Mouse (Mus musculus) midbrain, postnatal 0 days (tissue): ENCODE results near the gene Morc3. TPM values are rescaled to one million over a fixed set of nuclear protein-coding genes. Genes with fewer than 3 reads are reported as not detected.

Source experiments
- ATAC-seq: fragments of 200-750 bp; cut with Nextera tagmentation; 2 replicates; pipeline ENCODE4 v1.8.0; 2017; ENCODE audit warnings: moderate number of reproducible peaks, mild to moderate bottlenecking, moderate TSS enrichment, moderate library complexity; ENCODE audit not compliant: low FRiP score
- DNase-seq: peaks from one replicate; pipeline ENCODE4 v3.0.0-alpha.2; 2015; ENCODE audit warnings: low spot score
- H3K27ac ChIP-seq: fragments of 300-500 bp; sonication (generic); 2 replicates; pipeline ENCODE4 v1.5.1; 2014; ENCODE audit warnings: low read depth, mild to moderate bottlenecking, low read length, mixed read lengths
- H3K27me3 ChIP-seq: fragments of 300-500 bp; sonication (generic); 2 replicates; pipeline ENCODE4 v1.6.1; 2014; ENCODE audit warnings: low read length, control low read depth, mixed read lengths; ENCODE audit not compliant: insufficient read depth
- H3K36me3 ChIP-seq: fragments of 300-500 bp; sonication (generic); 2 replicates; pipeline ENCODE4 v1.6.1; 2014; ENCODE audit warnings: low read length, control low read depth, mixed read lengths; ENCODE audit not compliant: insufficient read depth
- H3K4me1 ChIP-seq: fragments of 300-500 bp; sonication (generic); 2 replicates; pipeline ENCODE4 v1.6.1; 2014; ENCODE audit warnings: mild to moderate bottlenecking, control low read depth, antibody characterized with exemption, low read length, mixed read lengths; ENCODE audit not compliant: insufficient read depth
- H3K4me2 ChIP-seq: fragments of 300-500 bp; sonication (generic); 2 replicates; pipeline ENCODE4 v1.6.1; 2014; ENCODE audit warnings: low read depth, mild to moderate bottlenecking, low read length, mixed read lengths; ENCODE audit not compliant: poor library complexity, severe bottlenecking
- H3K4me3 ChIP-seq: fragments of 300-500 bp; sonication (generic); 2 replicates; pipeline ENCODE4 v1.5.1; 2014; ENCODE audit warnings: low read depth, mild to moderate bottlenecking, low read length, moderate library complexity
- H3K9ac ChIP-seq: fragments of 300-500 bp; sonication (generic); replicated peaks from 2 replicates; pipeline ENCODE4 v1.6.1; 2014; ENCODE audit warnings: mild to moderate bottlenecking, low read length, moderate library complexity, mixed read lengths; ENCODE audit not compliant: poor library complexity, severe bottlenecking
- H3K9me3 ChIP-seq: fragments of 300-500 bp; sonication (generic); 2 replicates; pipeline ENCODE4 v1.6.1; 2016; ENCODE audit warnings: low read length, control low read depth
- CTCF ChIP-seq: IDR thresholded peaks from 2 replicates; pipeline ENCODE4 v1.5.1; 2016; ENCODE audit warnings: antibody characterized with exemption, mild to moderate bottlenecking
- WGBS: fragments of 180-500 bp; shearing (Covaris S2); extraction: QIAGEN DNeasy Blood & Tissue Kit; methylation state at CpG from one replicate; pipeline ENCODE4 v1.1.7; 2014; 5-methylcytosine and 5-hydroxymethylcytosine counted together
- polyA plus RNA-seq: library from polyadenylated mRNA; unstranded; fragments of >200 nt; fragmentation: Nextera tagmentation; extraction: Ambion mirVana; gene quantifications from 2 replicates; pipeline ENCODE4 v1.2.1, GENCODE M21; 2015
- total RNA-seq: library from RNA; depleted of rRNA; stranded (reverse); fragments of >200 nt; gene quantifications from 2 replicates; pipeline ENCODE4 v1.2.3, GENCODE M21; 2014

Gene Morc3
- total and polyA plus RNA-seq, 2 experiments from 2014 or later, result 24.4 to 31.8 TPM

DNA sequence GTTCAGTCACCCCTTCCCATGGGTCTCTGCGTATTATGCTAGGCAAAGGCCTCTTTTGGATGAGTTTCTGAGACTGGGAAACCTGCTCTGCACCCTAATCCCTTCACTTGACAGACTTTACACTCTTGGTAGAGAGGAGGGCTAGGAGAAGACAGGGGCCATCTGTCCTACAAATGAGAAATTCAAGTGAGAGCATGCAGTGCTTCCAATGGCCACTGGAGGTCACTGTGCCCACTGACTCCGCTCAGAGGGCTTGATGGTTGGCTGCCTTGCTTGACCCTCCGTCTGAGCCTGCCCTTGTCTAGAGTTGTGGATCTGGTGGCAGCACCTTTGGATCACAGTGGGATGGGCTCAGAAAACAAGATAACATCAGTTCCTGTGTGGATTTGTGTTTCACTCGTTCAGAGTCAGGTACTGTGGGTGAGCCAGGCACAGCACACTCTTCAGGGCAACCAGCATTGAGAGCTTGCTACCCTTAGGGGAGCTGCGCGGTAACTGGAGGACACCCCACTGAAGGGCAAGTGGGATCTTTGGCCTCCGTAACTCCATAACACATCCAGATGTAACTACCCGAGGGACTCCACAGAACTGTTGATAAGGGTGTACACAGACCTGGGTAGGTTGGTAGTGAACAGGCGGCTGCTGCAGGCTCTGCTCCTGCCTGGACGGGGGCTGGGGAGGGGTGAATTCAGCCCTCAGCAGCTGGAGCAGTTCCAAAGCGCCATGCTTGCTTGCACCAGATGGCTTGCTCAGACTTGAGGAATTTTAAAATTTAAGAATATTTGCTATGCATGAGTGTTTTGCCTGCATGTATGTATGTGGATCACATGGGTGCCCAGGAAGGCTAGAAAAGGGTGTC lies 74.5 kb downstream of the Morc3 start:
- ATAC-seq (no peak), DNase-seq (peak; percentile 72)
- Histone ChIP-seq H3K4me2 (no peak overlapping the region), H3K4me3 (no peak overlapping the region), H3K27me3 (no peaks in the 10 kb centered on the region), H3K9ac (no peak overlapping the region), H3K4me1 (no peaks in the 10 kb centered on the region), H3K9me3 (no peaks in the 10 kb centered on the region), H3K36me3 (no peaks in the 10 kb centered on the region), H3K27ac (no peak overlapping the region)
- 70% methylated on average over 11 of the region's 11 CpGs for WGBS
- TF ChIP-seq CTCF, result peak; percentile 93

DNA sequence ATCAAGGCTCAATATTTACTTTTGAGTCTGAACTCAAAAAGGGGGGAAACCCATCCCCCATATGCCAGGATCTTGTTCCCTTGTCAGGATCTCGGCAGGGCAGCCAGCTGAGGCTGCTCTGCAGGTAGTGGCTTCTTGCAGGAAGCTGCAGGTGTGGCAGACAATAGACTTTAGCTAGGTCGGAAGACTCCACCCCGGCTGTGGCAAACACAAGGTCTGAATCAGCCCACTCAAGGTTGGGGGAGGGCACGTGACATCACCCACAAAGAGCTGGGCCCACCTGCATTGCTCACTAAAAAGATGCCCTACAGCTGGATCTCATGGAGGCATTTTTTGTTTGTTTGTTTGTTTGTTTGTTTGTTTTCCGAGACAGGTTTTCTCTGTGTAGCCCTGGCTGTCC lies 75.8 kb downstream of the Morc3 start:
- H3K4me1 ChIP-seq, result no peaks in the 10 kb centered on the region
- DNase-seq (no peak), ATAC-seq (no peak)
- no peaks in the 10 kb centered on the region for H3K36me3 ChIP-seq
- WGBS, result 84% methylated on average over 5 of the region's 5 CpGs
- TF ChIP-seq CTCF, result no peak
- H3K27me3 ChIP-seq, result no peaks in the 10 kb centered on the region
- no peak overlapping the region for H3K27ac ChIP-seq
- H3K4me3 ChIP-seq, result no peak overlapping the region
- no peak overlapping the region for H3K4me2 ChIP-seq
- no peak overlapping the region for H3K9ac ChIP-seq
- H3K9me3 ChIP-seq, result no peaks in the 10 kb centered on the region

DNA sequence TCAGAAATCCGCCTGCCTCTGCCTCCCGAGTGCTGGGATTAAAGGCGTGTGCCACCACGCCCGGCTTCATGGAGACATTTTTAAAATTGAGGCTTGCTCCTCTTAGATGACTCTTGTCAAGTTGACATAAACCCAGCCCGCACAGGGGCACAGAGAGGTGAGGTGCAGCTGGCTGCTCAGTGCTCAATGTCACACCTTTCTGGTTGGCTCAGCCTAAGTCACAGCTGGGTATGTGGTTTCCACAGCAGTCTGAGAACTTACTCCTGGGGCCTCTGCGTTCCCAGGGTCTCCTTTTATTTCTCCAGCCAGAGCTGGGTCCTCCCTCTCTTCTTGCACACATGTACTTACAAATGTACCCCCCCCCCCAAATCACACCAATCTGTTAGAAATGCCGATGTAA lies 76.3 kb downstream of the Morc3 start:
- no peaks in the 10 kb centered on the region for H3K9me3 ChIP-seq
- H3K27me3 ChIP-seq, result no peaks in the 10 kb centered on the region
- 94% methylated on average over 8 of the region's 8 CpGs for WGBS

DNA sequence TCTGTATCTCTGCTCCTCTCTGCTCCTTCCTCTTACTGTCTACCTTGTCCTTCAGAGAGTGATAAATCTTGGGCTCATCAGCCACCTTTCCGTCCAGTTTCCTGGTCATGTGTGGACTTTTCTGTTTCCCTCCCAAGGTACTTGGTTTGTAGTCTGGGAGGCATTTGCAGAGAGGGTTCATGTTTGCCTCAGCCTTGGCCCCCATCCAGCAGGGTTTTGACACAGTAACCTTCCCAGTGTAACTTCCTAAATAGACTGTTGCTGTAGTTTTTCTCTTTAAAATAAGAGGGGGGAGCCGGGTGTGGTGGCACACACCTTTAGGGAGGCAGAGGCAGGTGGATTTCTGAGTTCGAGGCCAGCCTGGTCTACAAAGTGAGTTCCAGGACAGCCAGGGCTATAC lies 78.0 kb downstream of the Morc3 start:
- TF ChIP-seq CTCF, result no peak

More for the DNA sequence above, 76.3 kb downstream of the Morc3 start:
- H3K4me2 ChIP-seq, result no peak overlapping the region
- no peaks in the 10 kb centered on the region for H3K4me1 ChIP-seq
- no peak overlapping the region for H3K9ac ChIP-seq
- DNase-seq, result no peak
- H3K4me3 ChIP-seq, result no peak overlapping the region
- H3K36me3 ChIP-seq, result no peaks in the 10 kb centered on the region
- no peak for ATAC-seq
- no peak for TF ChIP-seq CTCF
- no peak overlapping the region for H3K27ac ChIP-seq

DNA sequence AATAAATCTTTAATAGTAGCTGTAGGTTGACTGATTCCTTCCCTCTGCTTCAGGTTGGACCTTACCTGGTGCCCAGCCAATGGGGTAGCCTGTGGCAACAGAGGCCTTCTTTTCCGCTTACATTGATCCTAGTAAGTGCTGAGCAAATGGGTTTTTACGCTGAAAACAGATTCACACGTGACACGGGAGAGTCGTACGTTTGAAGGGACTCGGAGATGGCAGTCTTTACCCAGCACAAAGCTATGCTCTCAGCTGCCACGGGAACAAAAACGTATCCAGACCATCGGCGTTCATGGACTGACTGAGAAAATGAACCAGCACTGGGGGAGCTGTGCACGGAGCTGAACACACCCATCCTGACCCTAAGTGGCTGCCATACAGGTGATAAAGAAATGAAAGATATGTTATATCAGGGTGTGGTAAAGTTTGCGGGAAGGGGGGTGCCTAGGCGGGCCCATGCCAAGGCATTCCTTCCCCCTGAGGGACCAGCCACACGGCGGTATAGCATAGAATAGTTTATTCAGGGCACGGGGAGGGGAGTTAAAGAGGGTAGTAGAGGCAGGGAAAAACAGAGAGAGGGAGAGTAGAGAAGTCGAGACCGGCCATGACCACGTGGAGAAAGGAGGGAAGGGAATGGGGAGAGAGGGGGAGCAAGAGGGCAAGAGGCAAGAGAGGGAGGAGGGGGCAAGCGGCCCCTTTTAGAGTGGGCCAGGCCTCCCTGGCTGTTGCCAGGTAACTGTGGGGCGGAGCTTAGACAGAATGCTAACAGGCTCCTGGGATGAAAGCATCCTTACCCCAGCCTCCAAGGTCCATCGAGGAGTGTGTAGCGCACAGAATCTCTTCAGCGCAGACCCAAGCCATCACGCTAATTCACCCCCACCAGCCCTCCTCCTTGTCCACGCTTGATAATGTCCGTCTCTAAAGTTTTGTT lies 79.1 kb downstream of the Morc3 start:
- 66% methylated on average over 28 of the region's 28 CpGs for WGBS
- TF ChIP-seq CTCF, result no peak
- Histone ChIP-seq H3K4me3 (no peak overlapping the region), H3K27ac (no peak overlapping the region), H3K9ac (no peak overlapping the region), H3K9me3 (no peaks in the 10 kb centered on the region), H3K4me2 (no peak overlapping the region), H3K27me3 (no peaks in the 10 kb centered on the region), H3K36me3 (no peaks in the 10 kb centered on the region), H3K4me1 (no peaks in the 10 kb centered on the region)
- DNase-seq (no peak), ATAC-seq (no peak)

More for the DNA sequence above, 78.0 kb downstream of the Morc3 start:
- Histone ChIP-seq H3K9me3 (no peaks in the 10 kb centered on the region), H3K36me3 (no peaks in the 10 kb centered on the region), H3K4me3 (no peak overlapping the region), H3K4me1 (no peaks in the 10 kb centered on the region), H3K27me3 (no peaks in the 10 kb centered on the region), H3K4me2 (no peak overlapping the region), H3K9ac (no peak overlapping the region), H3K27ac (no peak overlapping the region)
- DNase-seq (no peak), ATAC-seq (no peak)
- WGBS, result 90% methylated on average over 3 of the region's 3 CpGs
